Mouse (Mus musculus) heart, embryonic 15.5 days (tissue): ENCODE results near the gene Mical1. TPM values are rescaled to one million over a fixed set of nuclear protein-coding genes. Genes with fewer than 3 reads are reported as not detected.
"Not testable (repeated sequence)": the region's sequence is repeated elsewhere in the genome, so short reads cannot be mapped to it uniquely, and the experiment has no call there.

Experiments
- ATAC-seq: fragments of 200-750 bp; cut with Nextera tagmentation; replicated peaks from 2 replicates; pipeline ENCODE4 v1.8.0; 2017; ENCODE audit warnings: low read depth, moderate TSS enrichment; ENCODE audit not compliant: insufficient number of reproducible peaks, insufficient read depth, low FRiP score
- H3K27ac ChIP-seq: fragments of 300-500 bp; sonication (generic); 2 replicates; pipeline ENCODE4 v1.5.1; 2015; ENCODE audit warnings: mild to moderate bottlenecking, inconsistent platforms
- H3K27me3 ChIP-seq: fragments of 300-500 bp; sonication (generic); 2 replicates; pipeline ENCODE4 v1.6.1; 2015; ENCODE audit warnings: inconsistent platforms
- H3K36me3 ChIP-seq: fragments of 300-500 bp; sonication (generic); 2 replicates; pipeline ENCODE4 v1.6.1; 2015; ENCODE audit warnings: mild to moderate bottlenecking, inconsistent platforms
- H3K4me1 ChIP-seq: fragments of 300-500 bp; sonication (generic); replicated peaks from 2 replicates; pipeline ENCODE4 v1.6.1; 2015; ENCODE audit warnings: inconsistent platforms
- H3K4me2 ChIP-seq: fragments of 300-500 bp; sonication (generic); 2 replicates; pipeline ENCODE4 v1.6.1; 2015; ENCODE audit warnings: inconsistent platforms, mild to moderate bottlenecking, moderate library complexity
- H3K4me3 ChIP-seq: fragments of 300-500 bp; sonication (generic); 2 replicates; pipeline ENCODE4 v1.5.1; 2015; ENCODE audit warnings: mild to moderate bottlenecking, inconsistent platforms
- H3K9ac ChIP-seq: fragments of 300-500 bp; sonication (generic); 2 replicates; pipeline ENCODE4 v1.6.1; 2015; ENCODE audit warnings: mild to moderate bottlenecking, inconsistent platforms
- H3K9me3 ChIP-seq: fragments of 300-500 bp; sonication (generic); replicated peaks from 2 replicates; pipeline ENCODE4 v1.6.1; 2016; ENCODE audit warnings: inconsistent platforms
- WGBS: fragments of 180-500 bp; shearing (Covaris S2); methylation state at CpG from one replicate; pipeline ENCODE4 v1.1.7; 2015; ENCODE audit warnings: mixed read lengths; 5-methylcytosine and 5-hydroxymethylcytosine counted together
- polyA plus RNA-seq: library from polyadenylated mRNA; unstranded; fragments of >200 nt; fragmentation: Nextera tagmentation; extraction: Ambion mirVana; gene quantifications from 2 replicates; pipeline ENCODE4 v1.2.1, GENCODE M21; 2015

Mical1 gene
- polyA plus RNA-seq, 1 experiment from 2014 or later, result 35.0 TPM

- Histone ChIP-seq H3K9ac (no peak overlapping the region), H3K4me1 (peaks cover 9% of the 10 kb centered on the region), H3K4me2 (no peak overlapping the region), H3K27me3 (no peaks in the 10 kb centered on the region), H3K9me3 (no peaks in the 10 kb centered on the region), H3K27ac (peak overlapping the region; percentile 53), H3K4me3 (no peak overlapping the region), H3K36me3 (no peaks in the 10 kb centered on the region)
- ATAC-seq, result 0 out of 2 replicates have a peak, but pooled peaks have one; percentile 45
- 32% methylated on average over 4 of the region's 4 CpGs for WGBS
Measured at GRCm38 (mm10) chr10:41500941-41501340, 24.8 kb downstream of the Mical1 start.

- H3K9ac ChIP-seq, result no peak overlapping the region
- no peak overlapping the region for H3K27ac ChIP-seq
- H3K4me3 ChIP-seq, result no peak overlapping the region
- no peaks in the 10 kb centered on the region for H3K9me3 ChIP-seq
- H3K4me1 ChIP-seq, result peaks cover 9% of the 10 kb centered on the region
- H3K27me3 ChIP-seq, result no peaks in the 10 kb centered on the region
- no peak for ATAC-seq
- WGBS, result 100% methylated on average over 1 of the region's 1 CpGs
- H3K4me2 ChIP-seq, result no peak overlapping the region
- H3K36me3 ChIP-seq, result no peaks in the 10 kb centered on the region
Measured at GRCm38 (mm10) chr10:41504996-41505395, 28.9 kb downstream of the Mical1 start.

- H3K9ac ChIP-seq, ATAC-seq, H3K36me3 ChIP-seq, H3K27me3 ChIP-seq, H3K9me3 ChIP-seq, H3K4me2 ChIP-seq, H3K4me1 ChIP-seq, H3K27ac ChIP-seq, H3K4me3 ChIP-seq: not testable (repeated sequence)
- 6% methylated on average over 3 of the region's 3 CpGs for WGBS
Measured at GRCm38 (mm10) chr10:41505446-41505845, 29.3 kb downstream of the Mical1 start.

- ATAC-seq, result no peak
- H3K27me3 ChIP-seq, result no peaks in the 10 kb centered on the region
- no peak overlapping the region for H3K9ac ChIP-seq
- H3K4me1 ChIP-seq, result peaks cover 5% of the 10 kb centered on the region
- H3K4me2 ChIP-seq, result no peak overlapping the region
- no peaks in the 10 kb centered on the region for H3K9me3 ChIP-seq
- no peak overlapping the region for H3K27ac ChIP-seq
- no peaks in the 10 kb centered on the region for H3K36me3 ChIP-seq
- H3K4me3 ChIP-seq, result no peak overlapping the region
- WGBS, result 43% methylated on average over 2 of the region's 2 CpGs
Measured at GRCm38 (mm10) chr10:41509160-41509559, 33.0 kb downstream of the Mical1 start.

- H3K9ac ChIP-seq, result no peak overlapping the region
- 48% methylated on average over 4 of the region's 4 CpGs for WGBS
- no peaks in the 10 kb centered on the region for H3K27me3 ChIP-seq
- no peaks in the 10 kb centered on the region for H3K9me3 ChIP-seq
- no peak overlapping the region for H3K4me3 ChIP-seq
- ATAC-seq, result no peak
- H3K4me1 ChIP-seq, result peaks cover 5% of the 10 kb centered on the region; the same call in 1 of the 2 replicates
- no peak overlapping the region for H3K4me2 ChIP-seq
- H3K27ac ChIP-seq, result no peak overlapping the region
- no peaks in the 10 kb centered on the region for H3K36me3 ChIP-seq
Measured at GRCm38 (mm10) chr10:41514301-41514700, 38.2 kb downstream of the Mical1 start.

- Histone ChIP-seq H3K9ac (no peak overlapping the region), H3K27me3 (no peaks in the 10 kb centered on the region), H3K4me1 (peaks cover 5% of the 10 kb centered on the region; the same call in 1 of the 2 replicates), H3K36me3 (no peaks in the 10 kb centered on the region), H3K4me3 (no peak overlapping the region), H3K9me3 (no peaks in the 10 kb centered on the region), H3K27ac (no peak overlapping the region), H3K4me2 (no peak overlapping the region)
- no peak for ATAC-seq
Measured at GRCm38 (mm10) chr10:41514921-41515320, 38.8 kb downstream of the Mical1 start.

GRCm38 (mm10) chr10:41518508-41518980 is 42.4 kb downstream of the Mical1 start:
- peak overlapping the region; percentile 96 for H3K27ac ChIP-seq
- H3K9ac ChIP-seq, result peak overlapping the region; percentile 96
- H3K9me3 ChIP-seq, result no peaks in the 10 kb centered on the region
- peak overlapping the region; percentile 92 for H3K4me3 ChIP-seq
- peaks cover 24% of the 10 kb centered on the region for H3K4me1 ChIP-seq
- under 1% methylated on average over 23 of the region's 23 CpGs for WGBS
- no peaks in the 10 kb centered on the region for H3K27me3 ChIP-seq
- ATAC-seq, result peak; percentile 50
- H3K36me3 ChIP-seq, result no peaks in the 10 kb centered on the region; the same call in 1 of the 2 replicates
- H3K4me2 ChIP-seq, result peak overlapping the region; percentile 88

GRCm38 (mm10) chr10:41518981-41519618 is 43.0 kb downstream of the Mical1 start, which contains the start of gene Cd164:
Cd164 (plus strand) TSS chr10:41519414.
- Histone ChIP-seq H3K9me3 (no peaks in the 10 kb centered on the region), H3K36me3 (no peaks in the 10 kb centered on the region; the same call in 1 of the 2 replicates), H3K4me3 (peak within 1 kb of the TSS; percentile 92), H3K4me1 (peaks cover 22% of the 10 kb centered on the region), H3K27me3 (no peaks in the 10 kb centered on the region), H3K9ac (peak within 1 kb of the TSS; percentile 96), H3K27ac (peak within 1 kb of the TSS; percentile 96), H3K4me2 (peak within 1 kb of the TSS; percentile 88)
- ATAC-seq, result peak; percentile 92
- under 1% methylated on average over 69 of the region's 69 CpGs for WGBS

- under 1% methylated on average over 65 of the region's 65 CpGs for WGBS
- H3K36me3 ChIP-seq, result no peaks in the 10 kb centered on the region; the same call in 1 of the 2 replicates
- H3K4me2 ChIP-seq, result peak overlapping the region; percentile 88
- peaks cover 19% of the 10 kb centered on the region for H3K4me1 ChIP-seq
- peak overlapping the region; percentile 96 for H3K9ac ChIP-seq
- H3K27ac ChIP-seq, result peak overlapping the region; percentile 96
- no peaks in the 10 kb centered on the region for H3K27me3 ChIP-seq
- H3K9me3 ChIP-seq, result no peaks in the 10 kb centered on the region
- peak; percentile 45; the same call in 1 of the 2 replicates for ATAC-seq
- H3K4me3 ChIP-seq, result peak overlapping the region; percentile 92
Measured at GRCm38 (mm10) chr10:41519640-41520409, 43.7 kb downstream of the Mical1 start.

- Histone ChIP-seq H3K4me1 (peaks cover 19% of the 10 kb centered on the region), H3K27me3 (no peaks in the 10 kb centered on the region), H3K4me2 (peak overlapping the region; percentile 88), H3K9ac (peak overlapping the region; percentile 96), H3K27ac (peak overlapping the region; percentile 96; the same call in 1 of the 2 replicates), H3K36me3 (peaks cover 2% of the 10 kb centered on the region; the same call in 1 of the 2 replicates), H3K4me3 (peak overlapping the region; percentile 92), H3K9me3 (no peaks in the 10 kb centered on the region)
- no peak for ATAC-seq
- 2% methylated on average over 5 of the region's 5 CpGs for WGBS
Measured at GRCm38 (mm10) chr10:41520410-41520673, 44.2 kb downstream of the Mical1 start.

GRCm38 (mm10) chr10:41523386-41523785 is 47.3 kb downstream of the Mical1 start:
- no peak for ATAC-seq
- WGBS, result 78% methylated on average over 3 of the region's 3 CpGs
- H3K9me3 ChIP-seq, result no peaks in the 10 kb centered on the region
- peaks cover 19% of the 10 kb centered on the region for H3K4me1 ChIP-seq
- no peak overlapping the region for H3K4me2 ChIP-seq
- H3K4me3 ChIP-seq, result no peak overlapping the region
- H3K9ac ChIP-seq, result no peak overlapping the region
- H3K27me3 ChIP-seq, result no peaks in the 10 kb centered on the region
- no peak overlapping the region for H3K27ac ChIP-seq
- peaks cover 22% of the 10 kb centered on the region for H3K36me3 ChIP-seq
